Mouse (Mus musculus): ENCODE results near the gene Cebpa. TPM values are rescaled to one million over a fixed set of nuclear protein-coding genes. Genes with fewer than 3 reads are reported as not detected.
A peak's percentile ranks its signal among the peaks of the same experiment; 100 is the strongest.

The Cebpa gene
- 0.79 and 0.90 TPM in 2 replicates for polyA plus RNA-seq (2014; fragmentation: Nextera tagmentation; extraction: Ambion mirVana)

DNA sequence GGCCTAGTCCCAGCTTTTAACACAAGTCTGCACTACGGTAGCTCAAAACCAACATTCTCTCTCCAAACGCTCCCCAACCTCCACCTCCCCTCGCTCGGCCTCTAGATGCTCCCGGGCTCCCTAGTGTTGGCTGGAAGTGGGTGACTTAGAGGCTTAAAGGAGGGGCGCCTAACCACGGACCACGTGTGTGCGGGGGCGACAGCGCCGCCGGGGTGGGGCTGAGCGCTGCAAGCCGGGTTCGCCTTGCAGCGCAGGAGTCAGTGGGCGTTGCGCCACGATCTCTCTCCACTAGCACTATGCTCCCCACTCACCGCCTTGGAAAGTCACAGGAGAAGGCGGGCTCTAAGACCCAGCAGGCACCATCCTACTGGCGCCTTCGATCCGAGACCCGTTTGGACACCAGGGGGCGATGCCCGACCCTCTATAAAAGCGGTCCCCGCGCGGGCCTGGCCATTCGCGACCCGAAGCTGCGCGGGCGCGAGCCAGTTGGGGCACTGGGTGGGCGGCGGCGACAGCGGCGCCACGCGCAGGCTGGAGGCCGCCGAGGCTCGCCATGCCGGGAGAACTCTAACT is at the start of gene Cebpa:
Gene Cebpa, plus strand, starts transcription at position 453 of the 573 bp plus-strand sequence.
- H3K9me3 ChIP-seq (replicated peaks; ENCODE audit: control insufficient read depth, low read length): no peaks in the 10 kb centered on the region
- H3K27me3 ChIP-seq (ENCODE audit: control insufficient read depth, insufficient read depth, low read length): peaks cover 48% of the 10 kb centered on the region
- H3K9ac ChIP-seq (replicated peaks; ENCODE audit: low read length): peak within 1 kb of the TSS; percentile 61
- H3K36me3 ChIP-seq (replicated peaks; ENCODE audit: control insufficient read depth, insufficient read depth, low read depth, low read length): no peaks in the 10 kb centered on the region
- peak; percentile 85 for ATAC-seq (replicated peaks; ENCODE audit: insufficient number of reproducible peaks, low FRiP score, low TSS enrichment, low read depth)
- no peak within 1 kb of the TSS for H3K27ac ChIP-seq (replicated peaks; ENCODE audit: low read depth, low read length)
- H3K4me3 ChIP-seq (ENCODE audit: low read depth, low read length): peak within 1 kb of the TSS; percentile 50
- peaks cover 7% of the 10 kb centered on the region for H3K4me1 ChIP-seq (ENCODE audit: control insufficient read depth, insufficient read depth, low read length)
- H3K4me2 ChIP-seq (ENCODE audit: low read depth, low read length): peak within 1 kb of the TSS; percentile 96
- under 1% methylated on average over 35 of the region's 50 CpGs for WGBS
- peak; percentile 97 for DNase-seq (ENCODE audit: low spot score)

DNA sequence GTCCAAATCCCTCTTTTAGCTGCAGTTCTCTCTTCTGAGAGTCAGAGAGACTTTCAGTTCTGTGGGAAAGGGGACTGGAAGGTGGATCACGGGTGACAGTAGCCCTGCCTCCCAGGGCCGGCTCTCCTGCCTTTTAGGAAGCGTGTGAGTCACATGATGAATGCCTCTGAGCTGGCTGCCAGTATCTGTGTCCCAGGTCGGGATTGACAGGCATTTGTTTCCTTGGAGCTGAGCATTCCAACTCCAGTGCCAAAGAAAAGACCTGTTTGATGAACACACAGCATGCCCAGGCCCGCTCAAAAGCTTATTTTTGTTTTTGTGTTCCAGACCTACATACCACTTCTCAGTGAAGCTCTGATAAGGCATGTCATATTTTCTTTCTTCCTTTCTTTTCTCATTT is 42.4 kb upstream of the Cebpa start:
- no peaks in the 10 kb centered on the region; the same call in 1 of the 2 replicates for H3K4me1 ChIP-seq (ENCODE audit: control insufficient read depth, insufficient read depth, low read length)

DNA sequence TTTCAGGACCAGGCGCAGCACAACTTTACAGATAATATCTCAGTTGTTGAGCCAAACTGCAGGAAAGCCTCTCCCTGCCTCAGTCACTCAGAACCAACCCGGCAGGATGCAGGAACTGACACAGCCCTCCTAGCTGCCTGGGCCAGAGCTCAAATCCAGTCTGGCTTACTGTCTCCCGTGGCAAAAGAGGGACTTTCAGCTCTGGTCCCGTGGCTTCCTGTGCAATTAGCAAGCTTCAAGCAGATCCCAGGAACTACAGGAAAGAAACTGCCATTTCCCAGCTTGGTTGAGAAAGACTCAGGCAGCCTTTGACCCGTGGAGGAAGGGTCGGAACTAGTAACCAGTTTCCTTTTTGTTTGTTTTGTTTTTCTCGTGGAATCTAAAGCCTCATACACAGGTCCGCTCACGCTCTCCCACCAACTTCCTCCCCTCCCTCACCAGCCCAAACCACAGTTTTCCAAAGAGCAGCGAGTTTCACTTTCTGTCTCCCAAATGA is 38.2 kb upstream of the Cebpa start:
- Histone ChIP-seq H3K4me3 (ENCODE audit: low read depth, low read length) (no peak overlapping the region), H3K4me2 (ENCODE audit: low read depth, low read length) (no peak overlapping the region), H3K4me1 (ENCODE audit: control insufficient read depth, insufficient read depth, low read length) (no peaks in the 10 kb centered on the region; the same call in 1 of the 2 replicates), H3K9me3 (replicated peaks; ENCODE audit: control insufficient read depth, low read length) (no peaks in the 10 kb centered on the region), H3K9ac (replicated peaks; ENCODE audit: low read length) (no peak overlapping the region; the same call in 1 of the 2 replicates), H3K36me3 (replicated peaks; ENCODE audit: control insufficient read depth, insufficient read depth, low read depth, low read length) (no peaks in the 10 kb centered on the region), H3K27ac (replicated peaks; ENCODE audit: low read depth, low read length) (peak overlapping the region; percentile 52; the same call in 1 of the 2 replicates), H3K27me3 (ENCODE audit: control insufficient read depth, insufficient read depth, low read length) (no peaks in the 10 kb centered on the region)
- DNase-seq (ENCODE audit: low spot score) (peak; percentile 33), ATAC-seq (replicated peaks; ENCODE audit: insufficient number of reproducible peaks, low FRiP score, low TSS enrichment, low read depth) (no peak)
- 27% methylated on average over 10 of the region's 10 CpGs for WGBS

More for the DNA sequence above, 42.4 kb upstream of the Cebpa start:
- H3K9ac ChIP-seq (replicated peaks; ENCODE audit: low read length): no peak overlapping the region
- DNase-seq (ENCODE audit: low spot score) (no peak), ATAC-seq (replicated peaks; ENCODE audit: insufficient number of reproducible peaks, low FRiP score, low TSS enrichment, low read depth) (no peak)
- no peaks in the 10 kb centered on the region for H3K27me3 ChIP-seq (ENCODE audit: control insufficient read depth, insufficient read depth, low read length)
- H3K27ac ChIP-seq (replicated peaks; ENCODE audit: low read depth, low read length): no peak overlapping the region
- H3K4me2 ChIP-seq (ENCODE audit: low read depth, low read length): no peak overlapping the region
- no peaks in the 10 kb centered on the region for H3K36me3 ChIP-seq (replicated peaks; ENCODE audit: control insufficient read depth, insufficient read depth, low read depth, low read length)
- H3K9me3 ChIP-seq (replicated peaks; ENCODE audit: control insufficient read depth, low read length): no peaks in the 10 kb centered on the region
- 44% methylated on average over 5 of the region's 5 CpGs for WGBS
- H3K4me3 ChIP-seq (ENCODE audit: low read depth, low read length): no peak overlapping the region

DNA sequence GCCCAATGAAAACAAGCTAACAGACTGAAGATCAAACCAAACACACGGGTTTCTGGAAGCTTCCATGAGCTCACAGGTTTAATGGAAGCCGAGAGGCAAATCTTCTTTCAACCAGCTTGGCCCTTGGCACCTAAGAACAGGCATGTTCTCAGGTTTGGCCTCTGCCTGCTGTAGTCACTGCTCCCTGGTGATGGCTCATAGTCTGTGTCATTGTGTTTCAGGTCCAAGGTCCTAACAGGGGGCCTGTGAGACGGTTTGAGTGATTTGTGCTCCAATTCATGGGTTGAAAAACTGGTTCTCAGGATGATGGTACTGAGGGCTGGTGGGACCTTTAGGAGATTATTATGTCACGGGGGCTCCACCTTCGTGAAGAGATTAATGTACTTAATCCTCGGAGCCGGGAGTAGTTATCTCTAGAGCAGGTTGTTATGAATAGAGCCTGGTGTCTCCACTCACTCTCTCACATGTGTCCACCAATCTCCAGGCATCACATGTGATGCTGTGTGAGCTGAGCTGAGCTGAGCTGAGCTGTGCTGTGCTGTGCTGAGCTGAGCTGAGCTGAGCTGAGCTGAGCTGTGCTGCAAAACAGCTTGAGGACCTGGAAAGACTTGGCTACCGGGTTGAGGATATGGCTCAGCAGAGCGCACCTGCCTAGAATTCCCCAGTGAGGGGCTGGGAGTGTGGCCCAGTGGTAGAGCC is 37.5 kb upstream of the Cebpa start:
- H3K4me3 ChIP-seq (ENCODE audit: low read depth, low read length): no peak overlapping the region
- H3K36me3 ChIP-seq (replicated peaks; ENCODE audit: control insufficient read depth, insufficient read depth, low read depth, low read length): no peaks in the 10 kb centered on the region
- H3K4me1 ChIP-seq (ENCODE audit: control insufficient read depth, insufficient read depth, low read length): no peaks in the 10 kb centered on the region; the same call in 1 of the 2 replicates
- DNase-seq (ENCODE audit: low spot score) (no peak), ATAC-seq (replicated peaks; ENCODE audit: insufficient number of reproducible peaks, low FRiP score, low TSS enrichment, low read depth) (no peak)
- no peaks in the 10 kb centered on the region for H3K27me3 ChIP-seq (ENCODE audit: control insufficient read depth, insufficient read depth, low read length)
- no peak overlapping the region for H3K4me2 ChIP-seq (ENCODE audit: low read depth, low read length)
- no peak overlapping the region; the same call in 1 of the 2 replicates for H3K27ac ChIP-seq (replicated peaks; ENCODE audit: low read depth, low read length)
- WGBS: 81% methylated on average over 9 of the region's 9 CpGs
- no peaks in the 10 kb centered on the region for H3K9me3 ChIP-seq (replicated peaks; ENCODE audit: control insufficient read depth, low read length)
- H3K9ac ChIP-seq (replicated peaks; ENCODE audit: low read length): no peak overlapping the region

DNA sequence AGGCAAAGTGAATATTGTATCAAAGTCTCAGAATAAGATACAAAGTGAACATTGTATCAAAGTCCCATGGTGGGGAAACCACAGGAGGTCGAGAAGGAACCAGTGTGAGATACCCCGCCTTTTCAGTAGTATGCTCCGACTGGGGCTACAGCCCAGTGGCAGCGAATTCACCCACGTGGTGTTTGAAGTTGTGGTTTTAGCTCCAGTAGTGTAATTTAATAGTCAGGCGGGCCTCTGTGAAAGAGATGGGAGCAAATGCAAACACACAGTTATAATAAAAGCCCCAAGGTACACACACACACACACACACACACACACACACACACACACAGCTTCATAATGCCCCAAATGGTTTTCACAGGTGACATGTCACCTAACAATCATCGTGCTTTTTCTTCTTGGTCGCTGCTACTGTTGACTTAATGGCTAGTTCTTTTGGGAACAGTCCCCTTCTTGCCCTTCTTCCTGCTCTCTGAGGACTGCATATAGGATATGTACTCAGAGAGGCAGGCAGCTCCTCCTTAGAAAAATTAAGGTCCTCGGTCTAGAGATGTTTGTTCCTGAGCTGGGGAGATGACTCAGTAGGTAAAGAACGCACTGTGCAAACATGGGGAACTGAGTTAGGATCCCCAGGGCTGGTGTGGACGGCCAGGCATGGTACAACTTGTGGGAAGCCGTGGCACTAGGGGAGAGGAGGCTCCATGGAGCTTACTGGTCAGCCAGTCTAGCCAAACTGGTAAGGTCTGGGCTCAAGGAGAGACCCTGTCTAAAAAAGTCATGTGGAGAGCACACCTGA is 34.3 kb upstream of the Cebpa start:
- Histone ChIP-seq H3K4me2 (ENCODE audit: low read depth, low read length) (no peak overlapping the region), H3K27me3 (ENCODE audit: control insufficient read depth, insufficient read depth, low read length) (no peaks in the 10 kb centered on the region), H3K9me3 (replicated peaks; ENCODE audit: control insufficient read depth, low read length) (no peaks in the 10 kb centered on the region), H3K36me3 (replicated peaks; ENCODE audit: control insufficient read depth, insufficient read depth, low read depth, low read length) (no peaks in the 10 kb centered on the region), H3K4me1 (ENCODE audit: control insufficient read depth, insufficient read depth, low read length) (no peaks in the 10 kb centered on the region; the same call in 1 of the 2 replicates), H3K9ac (replicated peaks; ENCODE audit: low read length) (no peak overlapping the region), H3K4me3 (ENCODE audit: low read depth, low read length) (no peak overlapping the region), H3K27ac (replicated peaks; ENCODE audit: low read depth, low read length) (no peak overlapping the region)
- ATAC-seq (replicated peaks; ENCODE audit: insufficient number of reproducible peaks, low FRiP score, low TSS enrichment, low read depth): no peak
- 72% methylated on average over 12 of the region's 12 CpGs for WGBS
- DNase-seq (ENCODE audit: low spot score): no peak

DNA sequence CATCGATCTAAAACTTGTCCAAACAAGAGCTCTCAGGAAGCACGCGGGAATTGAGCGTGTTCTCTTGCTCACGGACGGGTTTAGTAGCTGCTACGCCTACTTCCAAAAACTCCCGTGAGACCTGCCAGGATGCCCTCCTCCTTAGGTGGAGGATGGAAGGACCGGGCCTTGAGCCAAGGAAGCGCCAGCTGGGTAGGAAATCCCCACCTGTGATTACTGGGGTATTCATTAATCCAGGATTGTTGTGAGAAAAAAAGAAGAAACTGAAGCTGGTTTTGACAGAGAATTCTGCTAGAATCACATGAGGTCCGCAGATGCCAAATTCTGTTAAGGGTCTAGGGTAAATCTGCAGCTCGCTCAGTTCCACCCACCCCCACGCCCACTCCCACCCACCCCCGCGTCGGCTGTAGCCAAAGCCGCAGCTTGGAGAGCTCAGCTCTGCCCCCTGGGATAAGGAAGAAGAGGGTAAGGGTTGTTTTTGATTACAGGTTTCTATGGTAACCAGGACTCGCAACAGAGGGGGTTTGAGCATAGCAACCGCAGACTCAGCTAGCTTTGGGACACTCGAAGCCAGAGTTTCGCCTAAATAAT is 32.7 kb upstream of the Cebpa start:
- Histone ChIP-seq H3K27me3 (ENCODE audit: control insufficient read depth, insufficient read depth, low read length) (no peaks in the 10 kb centered on the region), H3K27ac (replicated peaks; ENCODE audit: low read depth, low read length) (no peak overlapping the region), H3K36me3 (replicated peaks; ENCODE audit: control insufficient read depth, insufficient read depth, low read depth, low read length) (no peaks in the 10 kb centered on the region), H3K9ac (replicated peaks; ENCODE audit: low read length) (no peak overlapping the region), H3K4me2 (ENCODE audit: low read depth, low read length) (peak overlapping the region; percentile 42), H3K4me1 (ENCODE audit: control insufficient read depth, insufficient read depth, low read length) (no peaks in the 10 kb centered on the region), H3K9me3 (replicated peaks; ENCODE audit: control insufficient read depth, low read length) (no peaks in the 10 kb centered on the region), H3K4me3 (ENCODE audit: low read depth, low read length) (no peak overlapping the region; the same call in 1 of the 2 replicates)
- DNase-seq (ENCODE audit: low spot score) (peak; percentile 86), ATAC-seq (replicated peaks; ENCODE audit: insufficient number of reproducible peaks, low FRiP score, low TSS enrichment, low read depth) (peak; percentile 71)
- WGBS: under 1% methylated on average over 21 of the region's 21 CpGs

DNA sequence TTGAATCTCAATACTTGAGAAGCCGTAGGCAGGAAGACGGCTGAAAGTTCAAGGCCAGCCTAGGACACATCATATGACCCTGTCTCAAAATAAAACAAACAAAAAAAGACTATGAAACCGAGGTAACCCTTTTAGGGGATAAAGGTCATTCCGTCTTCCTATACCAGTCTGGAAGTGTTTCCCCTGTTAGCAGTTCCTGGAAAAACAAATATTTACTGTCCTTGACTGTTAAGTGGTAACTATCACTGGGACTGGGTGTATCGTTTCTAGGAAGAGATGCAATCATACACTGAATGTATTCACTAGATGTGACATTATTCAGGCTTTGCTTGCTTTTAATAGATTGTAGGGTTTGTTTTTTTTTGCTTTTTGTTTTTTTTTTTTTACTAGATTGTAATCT is 28.5 kb upstream of the Cebpa start:
- 76% methylated on average over 5 of the region's 5 CpGs for WGBS
- no peak overlapping the region for H3K27ac ChIP-seq (replicated peaks; ENCODE audit: low read depth, low read length)
- DNase-seq (ENCODE audit: low spot score) (no peak), ATAC-seq (replicated peaks; ENCODE audit: insufficient number of reproducible peaks, low FRiP score, low TSS enrichment, low read depth) (no peak)
- no peaks in the 10 kb centered on the region for H3K4me1 ChIP-seq (ENCODE audit: control insufficient read depth, insufficient read depth, low read length)
- H3K27me3 ChIP-seq (ENCODE audit: control insufficient read depth, insufficient read depth, low read length): no peaks in the 10 kb centered on the region
- no peak overlapping the region for H3K9ac ChIP-seq (replicated peaks; ENCODE audit: low read length)
- H3K4me3 ChIP-seq (ENCODE audit: low read depth, low read length): no peak overlapping the region
- H3K9me3 ChIP-seq (replicated peaks; ENCODE audit: control insufficient read depth, low read length): no peaks in the 10 kb centered on the region
- no peaks in the 10 kb centered on the region for H3K36me3 ChIP-seq (replicated peaks; ENCODE audit: control insufficient read depth, insufficient read depth, low read depth, low read length)
- H3K4me2 ChIP-seq (ENCODE audit: low read depth, low read length): no peak overlapping the region

All from embryonic facial prominence, embryonic 11.5 days (tissue).